Mouse (Mus musculus) liver, adult 2 months (tissue): ENCODE results near the gene Zmiz1.

Source experiments
- CTCF ChIP-seq: fragments of 200-500 bp; IDR thresholded peaks from 2 replicates; pipeline ENCODE4 v1.5.1; 2011; ENCODE audit warnings: low read depth, low read length, control low read depth
- POLR2A ChIP-seq: fragments of 200-500 bp; IDR thresholded peaks from 2 replicates; pipeline ENCODE4 v1.6.1; 2011; ENCODE audit warnings: low read length, control low read depth; ENCODE audit not compliant: insufficient read depth; ENCODE audit errors: extremely low read depth

DNA sequence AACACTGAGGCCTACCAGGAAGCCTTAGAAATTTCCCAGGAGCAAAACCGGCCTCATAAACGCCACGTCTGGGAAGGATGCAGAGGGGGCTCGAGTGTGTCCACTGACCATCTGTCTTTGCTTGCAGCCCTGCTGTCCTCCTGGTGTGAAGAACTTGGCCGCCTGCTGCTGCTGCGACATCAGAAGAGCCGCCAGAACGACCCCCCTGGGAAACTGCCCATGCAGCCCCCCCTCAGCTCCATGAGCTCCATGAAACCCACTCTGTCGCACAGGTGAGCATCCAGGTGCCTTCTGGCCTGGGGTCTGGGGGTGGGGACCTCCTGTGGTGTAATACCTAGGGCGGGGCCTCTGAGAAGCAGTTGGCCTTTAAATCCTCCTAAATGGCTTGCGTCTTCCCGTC is 176.8 kb downstream of the Zmiz1 start:
- TF ChIP-seq CTCF (no peak), POLR2A (no peak)
